Mouse (Mus musculus) intestine, postnatal 0 days (tissue): ENCODE data around the gene Itga5. TPM values are rescaled to one million over a fixed set of nuclear protein-coding genes. Genes with fewer than 3 reads are reported as not detected.

ENCODE experiments used
- ATAC-seq: fragments of 200-750 bp; cut with Nextera tagmentation; 2 replicates; pipeline ENCODE4 v1.8.0; 2017; ENCODE audit warnings: mild to moderate bottlenecking, moderate TSS enrichment, moderate library complexity
- H3K27ac ChIP-seq: fragments of 300-500 bp; sonication (generic); 2 replicates; pipeline ENCODE4 v1.5.1; 2014; ENCODE audit warnings: mild to moderate bottlenecking, low read depth, low read length, moderate library complexity
- H3K27me3 ChIP-seq: fragments of 300-500 bp; sonication (generic); replicated peaks from 2 replicates; pipeline ENCODE4 v1.6.1; 2014; ENCODE audit warnings: low read length, mixed read lengths; ENCODE audit not compliant: control insufficient read depth, insufficient read depth
- H3K36me3 ChIP-seq: fragments of 300-500 bp; sonication (generic); 2 replicates; pipeline ENCODE4 v1.6.1; 2014; ENCODE audit warnings: mild to moderate bottlenecking, moderate library complexity; ENCODE audit not compliant: control insufficient read depth, insufficient read depth
- H3K4me1 ChIP-seq: fragments of 300-500 bp; sonication (generic); replicated peaks from 2 replicates; pipeline ENCODE4 v1.6.1; 2014; ENCODE audit warnings: antibody characterized with exemption, low read length, mixed read lengths; ENCODE audit not compliant: control insufficient read depth, insufficient read depth
- H3K4me2 ChIP-seq: fragments of 300-500 bp; sonication (generic); replicated peaks from 2 replicates; pipeline ENCODE4 v1.6.1; 2014; ENCODE audit warnings: low read depth, mild to moderate bottlenecking, moderate library complexity
- H3K4me3 ChIP-seq: fragments of 300-500 bp; sonication (generic); 2 replicates; pipeline ENCODE4 v1.5.1; 2014; ENCODE audit warnings: low read depth, low read length
- H3K9ac ChIP-seq: fragments of 300-500 bp; sonication (generic); 2 replicates; pipeline ENCODE4 v1.6.1; 2014; ENCODE audit warnings: mild to moderate bottlenecking, low read depth, low read length
- H3K9me3 ChIP-seq: fragments of 300-500 bp; sonication (generic); 2 replicates; pipeline ENCODE4 v1.6.1; 2016; ENCODE audit warnings: mixed run types; ENCODE audit not compliant: control insufficient read depth
- CTCF ChIP-seq: sonication (generic); IDR thresholded peaks from 2 replicates; pipeline ENCODE4 v1.5.1; 2016; ENCODE audit warnings: low read depth, mild to moderate bottlenecking, control low read depth, antibody characterized with exemption, moderate library complexity
- WGBS: fragments of 180-500 bp; shearing (Covaris S2); extraction: QIAGEN DNeasy Blood & Tissue Kit; methylation state at CpG from one replicate; pipeline ENCODE4 v1.1.7; 2014; 5-methylcytosine and 5-hydroxymethylcytosine counted together
- polyA plus RNA-seq: library from polyadenylated mRNA; unstranded; fragments of >200 nt; fragmentation: Nextera tagmentation; extraction: Ambion mirVana; gene quantifications from 2 replicates; pipeline ENCODE4 v1.2.1, GENCODE M21; 2015

The Itga5 gene
- polyA plus RNA-seq, 1 experiment from 2014 or later, result 25.0 TPM

GRCm38 (mm10) chr15:103318201-103318816 is 48.3 kb downstream of the Itga5 start:
- TF ChIP-seq CTCF, result no peak
- no peaks in the 10 kb centered on the region for H3K9me3 ChIP-seq
- no peak overlapping the region for H3K9ac ChIP-seq
- 67% methylated on average over 3 of the region's 3 CpGs for WGBS
- no peaks in the 10 kb centered on the region for H3K36me3 ChIP-seq
- H3K4me1 ChIP-seq, result 0 out of 2 replicates have a peak, but pooled peaks cover 4% of the 10 kb centered on the region
- no peak for ATAC-seq
- no peak overlapping the region for H3K4me3 ChIP-seq
- H3K4me2 ChIP-seq, result no peak overlapping the region
- H3K27me3 ChIP-seq, result 0 out of 2 replicates have a peak, but pooled peaks cover 3% of the 10 kb centered on the region
- H3K27ac ChIP-seq, result no peak overlapping the region

GRCm38 (mm10) chr15:103317731-103318130 is 48.8 kb downstream of the Itga5 start:
- no peak overlapping the region for H3K4me2 ChIP-seq
- no peaks in the 10 kb centered on the region for H3K36me3 ChIP-seq
- 0 out of 2 replicates have a peak, but pooled peaks cover 4% of the 10 kb centered on the region for H3K4me1 ChIP-seq
- H3K27me3 ChIP-seq, result 0 out of 2 replicates have a peak, but pooled peaks cover 3% of the 10 kb centered on the region
- no peak overlapping the region for H3K27ac ChIP-seq
- H3K4me3 ChIP-seq, result no peak overlapping the region
- 92% methylated on average over 8 of the region's 8 CpGs for WGBS
- TF ChIP-seq CTCF, result no peak
- no peak for ATAC-seq
- no peaks in the 10 kb centered on the region for H3K9me3 ChIP-seq
- no peak overlapping the region for H3K9ac ChIP-seq

GRCm38 (mm10) chr15:103317120-103317519 is 49.4 kb downstream of the Itga5 start:
- H3K4me3 ChIP-seq, result no peak overlapping the region
- no peak overlapping the region for H3K4me2 ChIP-seq
- no peaks in the 10 kb centered on the region for H3K9me3 ChIP-seq
- no peak overlapping the region for H3K9ac ChIP-seq
- H3K27me3 ChIP-seq, result 0 out of 2 replicates have a peak, but pooled peaks cover 3% of the 10 kb centered on the region
- H3K27ac ChIP-seq, result no peak overlapping the region
- TF ChIP-seq CTCF, result no peak
- ATAC-seq, result no peak
- 0 out of 2 replicates have a peak, but pooled peaks cover 4% of the 10 kb centered on the region for H3K4me1 ChIP-seq
- H3K36me3 ChIP-seq, result no peaks in the 10 kb centered on the region

- no peak overlapping the region for H3K9ac ChIP-seq
- no peak for TF ChIP-seq CTCF
- H3K27ac ChIP-seq, result no peak overlapping the region
- H3K9me3 ChIP-seq, result no peaks in the 10 kb centered on the region
- no peaks in the 10 kb centered on the region for H3K36me3 ChIP-seq
- no peak overlapping the region for H3K4me3 ChIP-seq
- H3K4me2 ChIP-seq, result no peak overlapping the region
- 0 out of 2 replicates have a peak, but pooled peaks cover 3% of the 10 kb centered on the region for H3K27me3 ChIP-seq
- ATAC-seq, result no peak
- 70% methylated on average over 10 of the region's 10 CpGs for WGBS
- 0 out of 2 replicates have a peak, but pooled peaks cover 4% of the 10 kb centered on the region for H3K4me1 ChIP-seq
Observed at GRCm38 (mm10) chr15:103315979-103316776, 50.4 kb downstream of the Itga5 start.

GRCm38 (mm10) chr15:103315011-103315502 is 51.5 kb downstream of the Itga5 start:
- peak overlapping the region; percentile 24 for H3K4me3 ChIP-seq
- peak; percentile 88 for TF ChIP-seq CTCF
- H3K9me3 ChIP-seq, result no peaks in the 10 kb centered on the region
- H3K36me3 ChIP-seq, result no peaks in the 10 kb centered on the region
- H3K4me1 ChIP-seq, result 0 out of 2 replicates have a peak, but pooled peaks cover 4% of the 10 kb centered on the region
- H3K27ac ChIP-seq, result no peak overlapping the region
- no peak overlapping the region for H3K9ac ChIP-seq
- H3K4me2 ChIP-seq, result peak overlapping the region; percentile 64
- peak; percentile 69 for ATAC-seq
- WGBS, result 6% methylated on average over 18 of the region's 18 CpGs
- H3K27me3 ChIP-seq, result no peaks in the 10 kb centered on the region

- Histone ChIP-seq H3K27me3 (0 out of 2 replicates have a peak, but pooled peaks cover under 1% of the 10 kb centered on the region), H3K27ac (no peak overlapping the region), H3K4me2 (peak overlapping the region; percentile 64), H3K4me1 (0 out of 2 replicates have a peak, but pooled peaks cover 4% of the 10 kb centered on the region), H3K9me3 (no peaks in the 10 kb centered on the region), H3K9ac (no peak overlapping the region), H3K36me3 (no peaks in the 10 kb centered on the region), H3K4me3 (0 out of 2 replicates have a peak overlapping the region, but pooled peaks have one; percentile 24)
- no peak for TF ChIP-seq CTCF
- 59% methylated on average over 21 of the region's 22 CpGs for WGBS
- ATAC-seq, result no peak
Observed at GRCm38 (mm10) chr15:103314181-103314580, 52.4 kb downstream of the Itga5 start.
